ENCODE assay signal across 9 mouse cellular contexts in genomic region chr10:118810908-118811711, GRCm38 (mm10). TPM values are rescaled to one million over a fixed set of nuclear protein-coding genes. Genes with fewer than 3 reads are reported as not detected.
DNase-seq lines count a peak whose midpoint lies in the region; ATAC-seq and TF ChIP-seq lines count a peak whose summit lies in the region.
"Had no signal": no experiment of that assay in that cellular context is flagged by ENCODE, and none has a peak within 500 bp of the region (broad histone marks: within the 10 kb centered on the region; RNA-seq: fewer than 3 reads in every experiment).

No protein-coding gene starts in this region.

- H3K9ac ChIP-seq in CH12.LX (ENCODE audit: insufficient read depth, low read depth), result no peak overlapping the region
- no peak overlapping the region for H3K9ac ChIP-seq in intestine, embryonic 14.5 days (ENCODE audit: low read length)
- H3K9ac ChIP-seq in liver, embryonic 16.5 days (ENCODE audit: low read depth, low read length), result no peak overlapping the region
- H3K9ac ChIP-seq: neural tube, embryonic 13.5 days had no signal

- intact Hi-C loops in left cerebral cortex, postnatal 14 days (cut with DNase I), result no loop called here

- H3K79me2 ChIP-seq in CH12.LX (replicated peaks; ENCODE audit: control insufficient read depth, extremely low read depth, insufficient read depth, poor library complexity, severe bottlenecking), result no peaks in the 10 kb centered on the region

- peaks cover 6 to 18% of the 10 kb centered on the region in 2 experiments for H3K4me1 ChIP-seq in CH12.LX (ENCODE audit: control insufficient read depth in 1 of 2, insufficient read depth in 2 of 2)
- peaks cover 8% of the 10 kb centered on the region; the same call in 1 of the 2 replicates for H3K4me1 ChIP-seq in intestine, embryonic 14.5 days (replicated peaks; ENCODE audit: control insufficient read depth, insufficient read depth, low read length)
- H3K4me1 ChIP-seq in liver, embryonic 16.5 days (ENCODE audit: control insufficient read depth, low read depth, low read length), result no peaks in the 10 kb centered on the region; the same call in 1 of the 2 replicates

- no peak for TF ChIP-seq POLR2A in CH12.LX (IDR thresholded peaks at IDR 0.05; ENCODE audit: low read depth, low read length)

- DNase-seq in 416B (ENCODE audit: low read depth) (peak; percentile 5), CH12.LX (ENCODE audit: extremely low read depth) (peak; percentile 28)
- DNase-seq in intestine, embryonic 14.5 days (ENCODE audit: low spot score), result peak; percentile 52
- DNase-seq in thymus, adult 18-20 months, result no peak
- no peak for DNase-seq in left cerebral cortex, postnatal 14 days (ENCODE audit: low spot score in 2 of 2)
- DNase-seq in layer of hippocampus, postnatal 36 days, result no peak
- no peak for DNase-seq in frontal cortex, postnatal 10 days (ENCODE audit: low spot score in 2 of 2)

- dilution Hi-C loops in CH12.LX (cut with MboI; ENCODE audit: extremely low pct_ligation_motif_present, extremely low pct_unique_long_range_greater_than_20kb, low sequenced_read_pairs), result no loop called here

- H3K36me3 ChIP-seq in CH12.LX (replicated peaks in 1 of 2; ENCODE audit: control insufficient read depth in 1 of 2, insufficient read depth in 1 of 2, low read length in 1 of 2), result no peaks in the 10 kb centered on the region
- no peaks in the 10 kb centered on the region for H3K36me3 ChIP-seq in intestine, embryonic 14.5 days (ENCODE audit: control insufficient read depth, insufficient read depth, low read length)
- H3K36me3 ChIP-seq in liver, embryonic 16.5 days (ENCODE audit: control insufficient read depth, insufficient read depth), result no peaks in the 10 kb centered on the region
- H3K36me3 ChIP-seq: neural tube, embryonic 13.5 days had no signal

- TF ChIP-seq EP300 in CH12.LX (IDR thresholded peaks at IDR 0.05; ENCODE audit: low read length), result no peak

- in situ Hi-C loops in CH12.LX (cut with MboI; ENCODE audit: low pct_ligation_motif_present, low pct_unique_long_range_greater_than_20kb, low sequenced_read_pairs), result no loop called here

- H3K9me3 ChIP-seq in CH12.LX (replicated peaks; ENCODE audit: low read length), result no peaks in the 10 kb centered on the region
- no peaks in the 10 kb centered on the region for H3K9me3 ChIP-seq in intestine, embryonic 14.5 days (ENCODE audit: control insufficient read depth, low read length)
- H3K9me3 ChIP-seq in liver, embryonic 16.5 days (replicated peaks; ENCODE audit: control insufficient read depth, low read length), result no peaks in the 10 kb centered on the region
- H3K9me3 ChIP-seq: neural tube, embryonic 13.5 days had no signal

- peak overlapping the region; percentile 65 for H3K4me2 ChIP-seq in CH12.LX (ENCODE audit: insufficient read depth, low read depth, poor library complexity, severe bottlenecking)
- peak overlapping the region; percentile 18 for H3K4me2 ChIP-seq in intestine, embryonic 14.5 days (ENCODE audit: low read length)
- 0 out of 2 replicates have a peak overlapping the region, but pooled peaks have one; percentile 6 for H3K4me2 ChIP-seq in liver, embryonic 16.5 days (ENCODE audit: low read depth, low read length)
- H3K4me2 ChIP-seq: neural tube, embryonic 13.5 days had no signal

- H3K4me3 ChIP-seq in CH12.LX (replicated peaks in 1 of 3; ENCODE audit: low read depth in 2 of 3, low read length in 2 of 3, poor library complexity in 1 of 3), result no peak overlapping the region
- H3K4me3 ChIP-seq in intestine, embryonic 14.5 days (ENCODE audit: low read depth, low read length), result no peak overlapping the region
- no peak overlapping the region for H3K4me3 ChIP-seq in liver, embryonic 16.5 days (ENCODE audit: low read depth, low read length)
- H3K4me3 ChIP-seq: neural tube, embryonic 13.5 days had no signal

- no peak for TF ChIP-seq RAD21 in CH12.LX (IDR thresholded peaks at IDR 0.05; ENCODE audit: low read depth, low read length)

- no peak for ATAC-seq in intestine, embryonic 14.5 days (replicated peaks; ENCODE audit: low FRiP score, low TSS enrichment, low read depth)
- peak; percentile 55 for ATAC-seq in liver, embryonic 16.5 days (ENCODE audit: low read depth)

- no peak for TF ChIP-seq CTCF in CH12.LX (conservative IDR thresholded peaks at IDR 0.05 in 1 of 2, IDR thresholded peaks at IDR 0.05 in 1 of 2; ENCODE audit: low read depth in 2 of 2, low read length in 2 of 2)

- 30% methylated on average over 16 of the region's 16 CpGs for WGBS in intestine, embryonic 14.5 days
- 23% methylated on average over 16 of the region's 16 CpGs for WGBS in liver, embryonic 16.5 days (ENCODE audit: insufficient replicate concordance)

- no peaks in the 10 kb centered on the region for H3K27me3 ChIP-seq in CH12.LX (replicated peaks)
- H3K27me3 ChIP-seq in intestine, embryonic 14.5 days (replicated peaks; ENCODE audit: control insufficient read depth, insufficient read depth, low read length), result no peaks in the 10 kb centered on the region
- no peaks in the 10 kb centered on the region for H3K27me3 ChIP-seq in liver, embryonic 16.5 days (ENCODE audit: control insufficient read depth, insufficient read depth, low read depth, low read length)
- H3K27me3 ChIP-seq: neural tube, embryonic 13.5 days had no signal

- H3K27ac ChIP-seq in CH12.LX (ENCODE audit: insufficient read depth, low read depth), result no peak overlapping the region
- H3K27ac ChIP-seq in intestine, embryonic 14.5 days (ENCODE audit: low read depth), result no peak overlapping the region
- no peak overlapping the region for H3K27ac ChIP-seq in liver, embryonic 16.5 days (ENCODE audit: low read length)
- H3K27ac ChIP-seq: neural tube, embryonic 13.5 days had no signal

TF ChIP-seq in CH12.LX, 34 proteins besides CTCF, POLR2A, EP300 and RAD21:
- TF ChIP-seq JUND (conservative IDR thresholded peaks at IDR 0.05; ENCODE audit: low read depth, low read length), result no peak
- TF ChIP-seq RCOR1 (conservative IDR thresholded peaks at IDR 0.05; ENCODE audit: low read depth, low read length), result no peak
- no peak for TF ChIP-seq SIN3A (IDR thresholded peaks at IDR 0.05; ENCODE audit: low read length)
- no peak for TF ChIP-seq ZC3H11A (IDR thresholded peaks at IDR 0.05; ENCODE audit: low read depth, low read length)
- no peak for TF ChIP-seq USF1 (IDR thresholded peaks at IDR 0.05; ENCODE audit: low read depth, low read length)
- TF ChIP-seq HCFC1 (IDR thresholded peaks at IDR 0.05; ENCODE audit: low read depth, low read length), result no peak
- TF ChIP-seq SMC3 (IDR thresholded peaks at IDR 0.05; ENCODE audit: low read depth, low read length), result no peak
- TF ChIP-seq MEF2A (IDR thresholded peaks at IDR 0.05; ENCODE audit: borderline replicate concordance, low read depth, low read length), result 0 out of 2 replicates have a peak, but pooled peaks have one; percentile 15
- no peak for TF ChIP-seq BHLHE40 (IDR thresholded peaks at IDR 0.05; ENCODE audit: low read depth, low read length)
- no peak for TF ChIP-seq TBP (conservative IDR thresholded peaks at IDR 0.05; ENCODE audit: low read depth, low read length)
- no peak for TF ChIP-seq MAFK (IDR thresholded peaks at IDR 0.05; ENCODE audit: insufficient replicate concordance, low read length)
- TF ChIP-seq UBTF (IDR thresholded peaks at IDR 0.05; ENCODE audit: low read depth, low read length), result no peak
- TF ChIP-seq GABPA (IDR thresholded peaks at IDR 0.05; ENCODE audit: insufficient replicate concordance, low read depth, low read length), result no peak
- TF ChIP-seq ETS1 (conservative IDR thresholded peaks at IDR 0.05; ENCODE audit: low read depth, low read length), result no peak
- no peak for TF ChIP-seq ZMIZ1 (IDR thresholded peaks at IDR 0.05; ENCODE audit: low read depth, low read length)
- TF ChIP-seq CHD2 (IDR thresholded peaks at IDR 0.05; ENCODE audit: low read length), result peak; percentile 60; the same call in 1 of the 2 replicates

RNA-seq across cellular contexts. Expression of gene Dyrk2, which starts 58.9 kb away (rescaled TPM):
- total RNA-seq in CH12.LX (2012; rRNA removed) (6.6 and 11.4 TPM in 2 replicates), CH12.LX (2014; rRNA removed) (14.7 and 18.3 TPM in 2 replicates)
- polyA plus RNA-seq in CH12.LX (2012; ENCODE audit: insufficient read length, low read depth), result 13.6 and 15.2 TPM in 2 replicates
- polyA plus RNA-seq in intestine, embryonic 14.5 days (2014; fragmentation: Nextera tagmentation; extraction: Ambion mirVana), result 13.5 and 13.9 TPM in 2 replicates
- 2.3 and 2.4 TPM in 2 replicates for polyA plus RNA-seq in liver, embryonic 16.5 days (2015; fragmentation: Nextera tagmentation; extraction: Ambion mirVana)
- 10 to 100 TPM; 71.5 to 73.7 TPM for total RNA-seq in left cerebral cortex, postnatal 14 days (2021)
- 10 to 100 TPM; 52.6 to 53.9 TPM for total RNA-seq in layer of hippocampus, postnatal 36 days (2021)

Comparison
In these comparisons a context has a peak if more than half of its experiments do, and no peak if none do; other contexts are left out.
1. DNase-seq: peak in 416B (single experiment), CH12.LX (single experiment) and intestine, embryonic 14.5 days (single experiment); none in thymus, adult 18-20 months (0 of 2), left cerebral cortex, postnatal 14 days (0 of 2), layer of hippocampus, postnatal 36 days (0 of 2) and frontal cortex, postnatal 10 days (0 of 2).
2. H3K4me2 ChIP-seq: peak in every context shown above with its lines; median percentile 65 in CH12.LX; 18 in intestine, embryonic 14.5 days; 6 in liver, embryonic 16.5 days.